Mouse (Mus musculus): ENCODE data around the gene Plxna3. TPM values are rescaled to one million over a fixed set of nuclear protein-coding genes. Genes with fewer than 3 reads are reported as not detected.

Gene Plxna3
- polyA plus RNA-seq (2017; shearing (Covaris generic)) = 6.8 TPM

GRCm38 (mm10) chrX:74328725-74329161 lies at the start of gene Plxna3:
Plxna3 (plus strand) TSS chrX:74329066.

DNA sequence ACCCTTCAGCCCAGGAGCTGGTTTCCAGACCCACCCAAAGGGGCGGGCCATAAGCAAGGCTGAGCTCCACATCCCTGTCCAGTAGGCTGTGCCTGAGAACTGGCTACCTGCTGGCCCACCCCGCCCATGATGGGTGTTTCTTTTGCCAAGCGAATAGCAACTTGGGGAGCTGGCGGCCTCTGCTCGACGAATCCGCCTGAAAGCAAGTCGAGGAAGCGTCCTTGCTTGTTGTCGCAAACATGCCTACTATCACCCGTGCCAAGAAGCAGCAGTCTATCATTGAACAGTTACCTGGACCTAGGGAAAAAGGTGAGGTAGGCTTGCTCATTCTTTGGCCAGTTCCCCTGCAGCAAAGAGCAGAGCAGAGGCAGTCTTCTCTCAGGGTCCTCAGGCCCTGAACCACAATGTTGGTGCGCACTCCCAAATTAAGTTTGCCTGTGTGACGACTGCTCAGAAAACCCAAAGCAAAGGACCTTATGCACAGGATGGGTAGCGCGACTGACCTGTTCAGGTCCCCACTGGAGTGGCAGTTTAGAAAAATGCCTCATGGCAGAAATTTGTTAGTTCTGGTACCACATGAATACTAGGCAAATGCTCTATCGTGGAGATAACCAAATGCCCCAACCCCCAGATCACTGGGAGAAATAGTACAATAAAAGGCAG lies 47.0 kb upstream of the Plxna3 start, which contains the start of the genes Taz and Dnase1l1:
Taz (plus strand) TSS at position 181 of the 663 bp plus-strand sequence.
Dnase1l1 (minus strand) TSS at position 606 of the 663 bp plus-strand sequence.

DNA sequence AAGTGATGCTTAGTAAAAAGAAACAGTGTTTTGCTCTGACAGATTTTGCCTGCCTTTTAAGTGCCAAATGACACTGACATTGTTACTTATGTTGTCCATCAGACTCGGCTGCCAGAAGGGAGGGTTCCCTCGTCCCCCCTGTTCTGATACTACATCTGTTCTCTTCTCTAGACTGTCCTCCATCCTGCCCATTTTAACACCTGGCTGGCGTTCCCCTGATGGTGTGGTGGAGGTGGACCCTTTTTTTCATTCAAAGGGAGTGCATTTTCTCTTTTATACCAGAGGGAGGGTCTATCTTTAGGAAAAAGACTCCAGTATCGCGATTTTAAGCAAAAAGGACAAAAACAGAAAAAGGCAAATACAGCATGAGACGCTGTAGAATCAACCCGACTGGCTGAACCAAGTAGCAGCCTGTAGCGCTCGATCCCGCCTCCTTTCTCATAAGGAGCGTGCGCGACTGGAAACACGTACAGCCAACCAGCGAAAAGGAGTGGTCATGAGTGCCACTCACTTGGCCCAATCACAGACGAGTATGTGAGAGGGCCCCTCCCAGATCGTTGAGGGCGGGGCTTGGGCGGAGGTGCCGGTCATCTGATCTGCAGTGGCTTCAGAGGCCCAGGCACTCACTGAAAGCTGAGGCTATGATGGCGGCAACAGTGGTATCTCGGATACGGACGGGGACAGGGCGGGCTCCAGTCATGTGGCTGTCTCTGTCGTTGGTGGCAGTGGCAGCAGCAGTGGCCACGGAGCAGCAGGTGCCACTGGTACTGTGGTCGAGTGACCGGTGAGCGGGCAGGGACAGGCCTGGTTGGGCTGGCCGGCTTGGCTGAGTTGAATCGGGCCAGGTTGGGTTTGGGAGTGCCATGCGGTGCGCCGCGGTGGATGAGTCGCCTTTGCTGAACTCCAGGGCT lies 32.1 kb upstream of the Plxna3 start, which contains the start of gene Atp6ap1:
Atp6ap1 (plus strand) TSS at position 560 of the 911 bp plus-strand sequence.

GRCm38 (mm10) chrX:74304867-74305700 lies 23.8 kb upstream of the Plxna3 start, which contains the start of gene Gdi1:
Gdi1 (plus strand) TSS chrX:74304998.

GRCm38 (mm10) chrX:74312540-74313464 lies 16.1 kb upstream of the Plxna3 start, which contains the start of gene Fam50a:
Fam50a (plus strand) TSS chrX:74313033.

DNA sequence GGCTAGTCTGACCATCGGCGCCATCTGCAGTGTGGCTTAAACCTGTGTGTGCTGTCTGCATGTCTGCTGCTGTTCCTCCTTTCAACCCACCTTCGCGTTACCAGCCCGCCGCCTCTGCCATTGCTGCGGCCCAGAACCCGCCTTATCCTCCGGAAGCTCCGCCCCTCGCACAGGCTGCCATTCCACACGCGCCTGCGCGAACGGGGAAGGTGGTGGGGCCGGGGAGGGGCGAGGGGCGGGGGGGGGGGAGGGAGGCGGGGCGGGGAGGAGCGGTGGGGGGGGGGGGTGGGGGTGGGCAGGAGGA lies 24.6 kb downstream of the Plxna3 start, which contains the start of gene Lage3:
Lage3 (minus strand) TSS at position 152 of the 304 bp plus-strand sequence.

DNA sequence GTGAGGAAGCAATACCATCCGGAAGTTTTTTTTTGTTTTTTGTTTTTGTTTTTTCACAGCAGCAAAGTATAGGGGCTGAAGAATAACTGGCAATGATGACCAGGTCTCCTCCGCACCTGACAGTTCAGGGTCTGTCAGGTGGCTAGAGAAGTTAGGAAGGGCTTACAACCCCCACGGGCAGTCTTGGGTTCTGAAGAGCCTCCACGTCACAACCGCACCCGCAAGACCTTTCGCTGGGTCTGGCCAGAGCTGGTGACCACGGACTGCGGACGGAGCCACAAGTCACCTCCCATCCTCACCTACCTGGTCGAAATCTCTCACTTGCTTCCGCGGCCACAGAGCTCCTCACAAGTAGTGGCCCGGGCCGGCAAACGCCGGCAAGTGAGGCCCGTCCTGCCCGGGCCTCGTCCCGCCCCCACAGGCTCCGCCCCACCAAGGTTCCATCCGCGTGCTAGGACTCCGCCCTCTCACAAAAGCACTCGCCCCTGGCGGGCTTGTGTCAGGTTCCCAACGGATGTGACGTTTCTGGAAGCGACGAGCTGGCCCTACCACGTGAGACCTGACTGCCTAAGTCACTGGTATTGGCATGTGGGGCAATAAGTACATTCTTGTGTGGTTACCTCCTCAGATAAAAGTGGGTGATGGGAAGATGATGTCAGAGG lies 44.2 kb downstream of the Plxna3 start, which contains the start of the genes Ubl4a and Slc10a3:
Ubl4a (minus strand) TSS at position 331 of the 662 bp plus-strand sequence.
Slc10a3 (minus strand) TSS at position 462 of the 662 bp plus-strand sequence.

DNA sequence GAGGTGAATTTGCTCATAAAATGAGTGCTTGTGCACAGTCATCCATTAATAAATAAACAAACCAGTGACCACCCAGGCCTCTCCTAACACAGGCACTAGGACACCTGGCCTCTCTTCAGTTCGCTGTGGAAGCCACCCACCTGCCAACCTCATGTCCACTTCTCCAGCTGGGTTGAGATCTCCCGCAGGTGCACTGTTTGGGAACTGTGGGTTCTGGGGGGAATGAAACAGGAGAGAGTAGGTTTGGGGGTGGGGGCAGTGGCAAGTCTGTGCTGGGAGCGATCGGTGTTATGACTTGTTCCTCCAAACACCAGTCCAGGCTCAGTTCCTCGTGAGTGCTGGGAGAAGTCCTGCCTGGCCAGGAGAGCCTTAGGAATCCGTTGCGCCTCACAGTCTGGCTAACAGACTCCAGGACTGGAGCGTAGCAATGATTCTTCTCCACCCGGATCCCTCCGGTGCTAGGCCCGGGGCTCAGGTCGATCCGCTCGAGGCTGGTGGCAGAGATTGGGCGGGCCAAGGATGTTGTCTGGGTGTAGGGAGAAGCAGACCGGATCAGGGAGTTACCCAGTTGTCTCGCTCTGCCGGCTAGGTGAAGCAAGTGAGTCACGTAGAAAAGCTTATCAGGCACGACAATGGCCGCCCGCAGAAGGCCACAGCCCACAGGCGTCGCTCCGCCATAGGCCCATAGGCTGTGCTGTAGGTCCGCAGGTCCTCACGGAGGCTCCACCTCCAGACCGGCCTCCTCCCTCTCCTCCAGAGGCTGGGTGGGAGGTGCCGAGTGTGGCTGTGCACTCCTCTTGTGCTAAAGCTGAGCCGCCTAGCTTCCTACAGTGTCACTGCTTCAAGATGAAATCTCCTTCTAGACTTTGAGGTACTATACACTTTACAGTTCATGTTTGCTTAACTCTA lies 63.9 kb downstream of the Plxna3 start, which contains the start of the genes Fam3a and Ikbkg:
Fam3a (minus strand) TSS at position 738 of the 909 bp plus-strand sequence.
Ikbkg (plus strand) TSS at position 756 of the 909 bp plus-strand sequence.

Other genes with a start within 250 kb of the Plxna3 start
- not detected for gene Opn1mw, start 201.6 kb upstream of the Plxna3 start, polyA plus RNA-seq (2017; shearing (Covaris generic))
- gene Mecp2, start 193.7 kb upstream of the Plxna3 start, polyA plus RNA-seq (2017; shearing (Covaris generic)) = 46.0 TPM
- gene Tex28, start 161.2 kb upstream of the Plxna3 start, polyA plus RNA-seq (2017; shearing (Covaris generic)) = not detected
- 2.4 TPM for gene Tktl1, start 151.8 kb upstream of the Plxna3 start, polyA plus RNA-seq (2017; shearing (Covaris generic))
- gene Flna, start 79.2 kb upstream of the Plxna3 start, polyA plus RNA-seq (2017; shearing (Covaris generic)) = 352 TPM
- gene Emd, start 74.4 kb upstream of the Plxna3 start, polyA plus RNA-seq (2017; shearing (Covaris generic)) = 63.3 TPM
- 85.1 TPM for gene Rpl10, start 58.3 kb upstream of the Plxna3 start, polyA plus RNA-seq (2017; shearing (Covaris generic))
- 180 TPM for gene Taz, start 47.2 kb upstream of the Plxna3 start, polyA plus RNA-seq (2017; shearing (Covaris generic))
- gene Dnase1l1, start 46.7 kb upstream of the Plxna3 start, polyA plus RNA-seq (2017; shearing (Covaris generic)) = 26.0 TPM
- gene Atp6ap1, start 32.0 kb upstream of the Plxna3 start, polyA plus RNA-seq (2017; shearing (Covaris generic)) = 197 TPM
- 335 TPM for gene Gdi1, start 24.1 kb upstream of the Plxna3 start, polyA plus RNA-seq (2017; shearing (Covaris generic))
- gene Fam50a, start 16.0 kb upstream of the Plxna3 start, polyA plus RNA-seq (2017; shearing (Covaris generic)) = 60.5 TPM
- 57.9 TPM for gene Lage3, start 24.6 kb downstream of the Plxna3 start, polyA plus RNA-seq (2017; shearing (Covaris generic))
- 65.9 TPM for gene Ubl4a, start 44.2 kb downstream of the Plxna3 start, polyA plus RNA-seq (2017; shearing (Covaris generic))
- 48.1 TPM for gene Slc10a3, start 44.3 kb downstream of the Plxna3 start, polyA plus RNA-seq (2017; shearing (Covaris generic))
- 41.3 TPM for gene Fam3a, start 64.2 kb downstream of the Plxna3 start, polyA plus RNA-seq (2017; shearing (Covaris generic))
- 60.3 TPM for gene Ikbkg, start 64.2 kb downstream of the Plxna3 start, polyA plus RNA-seq (2017; shearing (Covaris generic))
- gene G6pdx, start 100.1 kb downstream of the Plxna3 start, polyA plus RNA-seq (2017; shearing (Covaris generic)) = 64.2 TPM
- not detected for gene Gm6880, start 152.3 kb downstream of the Plxna3 start, polyA plus RNA-seq (2017; shearing (Covaris generic))
- not detected for gene Olfr1326-ps1, start 245.8 kb downstream of the Plxna3 start, polyA plus RNA-seq (2017; shearing (Covaris generic))